ENCODE assay signal across 19 mouse cellular contexts in genomic region chr9:34562437-34563000, GRCm38 (mm10).
DNase-seq lines count a peak whose midpoint lies in the region; ATAC-seq and TF ChIP-seq lines count a peak whose summit lies in the region.
"Had no signal": no experiment of that assay in that cellular context is flagged by ENCODE, and none has a peak within 500 bp of the region (broad histone marks: within the 10 kb centered on the region; RNA-seq: fewer than 3 reads in every experiment).

No protein-coding gene starts in this region.

- no peaks in the 10 kb centered on the region for H3K27me3 ChIP-seq in embryonic facial prominence, embryonic 14.5 days (replicated peaks; ENCODE audit: control insufficient read depth, insufficient read depth, low read length)
- no peaks in the 10 kb centered on the region for H3K27me3 ChIP-seq in embryonic facial prominence, embryonic 10.5 days (replicated peaks; ENCODE audit: low read depth, poor library complexity, severe bottlenecking)
- H3K27me3 ChIP-seq in C2C12 (ENCODE audit: control insufficient read depth, insufficient read depth, insufficient read length), result no peaks in the 10 kb centered on the region
- H3K27me3 ChIP-seq in forebrain, postnatal 0 days (ENCODE audit: insufficient read depth, low read length), result no peaks in the 10 kb centered on the region
- H3K27me3 ChIP-seq: embryonic facial prominence, embryonic 12.5 days had no signal

- H3K36me3 ChIP-seq in embryonic facial prominence, embryonic 14.5 days (ENCODE audit: control insufficient read depth, insufficient read depth, low read length), result no peaks in the 10 kb centered on the region
- no peaks in the 10 kb centered on the region for H3K36me3 ChIP-seq in embryonic facial prominence, embryonic 10.5 days (replicated peaks)
- no peaks in the 10 kb centered on the region for H3K36me3 ChIP-seq in C2C12 (ENCODE audit: control insufficient read depth, insufficient read depth)
- H3K36me3 ChIP-seq in forebrain, postnatal 0 days (ENCODE audit: insufficient read depth), result no peaks in the 10 kb centered on the region
- H3K36me3 ChIP-seq: embryonic facial prominence, embryonic 12.5 days; heart, embryonic 15.5 days had no signal

- no peak overlapping the region for H3K27ac ChIP-seq in embryonic facial prominence, embryonic 14.5 days (replicated peaks; ENCODE audit: low read depth, low read length)
- H3K27ac ChIP-seq in embryonic facial prominence, embryonic 10.5 days (replicated peaks), result no peak overlapping the region
- H3K27ac ChIP-seq in forebrain, postnatal 0 days (ENCODE audit: low read depth, low read length), result no peak overlapping the region
- H3K27ac ChIP-seq in gastrocnemius, adult 2 months, result no peak overlapping the region
- H3K27ac ChIP-seq: embryonic facial prominence, embryonic 12.5 days; heart, adult 2 months; heart, embryonic 15.5 days; kidney, postnatal 0 days had no signal

- no peak overlapping the region for H3K9ac ChIP-seq in embryonic facial prominence, embryonic 14.5 days (ENCODE audit: low read depth, low read length)
- no peak overlapping the region for H3K9ac ChIP-seq in forebrain, postnatal 0 days
- H3K9ac ChIP-seq: embryonic facial prominence, embryonic 12.5 days; heart, embryonic 15.5 days; liver, postnatal 0 days had no signal

- intact Hi-C loops in gastrocnemius, adult 2 months (cut with DNase I), result no loop called here

- 66% methylated on average over 9 of the region's 9 CpGs for WGBS in embryonic facial prominence, embryonic 14.5 days
- WGBS in embryonic facial prominence, embryonic 10.5 days, result 84% methylated on average over 9 of the region's 9 CpGs
- 64% methylated on average over 9 of the region's 9 CpGs for WGBS in forebrain, postnatal 0 days

- peaks cover 11% of the 10 kb centered on the region for H3K4me1 ChIP-seq in embryonic facial prominence, embryonic 14.5 days (ENCODE audit: control insufficient read depth, insufficient read depth, low read length)
- peaks cover 17% of the 10 kb centered on the region for H3K4me1 ChIP-seq in embryonic facial prominence, embryonic 10.5 days
- H3K4me1 ChIP-seq in forebrain, postnatal 0 days (ENCODE audit: insufficient read depth), result peaks cover 14% of the 10 kb centered on the region
- H3K4me1 ChIP-seq: heart, embryonic 15.5 days had no signal

- no peak overlapping the region for H3ac ChIP-seq in C2C12 (ENCODE audit: control insufficient read depth, insufficient read length, low read depth)

- no peak for ATAC-seq in embryonic facial prominence, embryonic 14.5 days (ENCODE audit: low read depth)
- ATAC-seq in forebrain, postnatal 0 days, result no peak
- ATAC-seq: forebrain, embryonic 16.5 days; inflammation-experienced regulatory T-cells, adult 6 months; liver, postnatal 0 days had no signal

- no peaks in the 10 kb centered on the region for H3K79me2 ChIP-seq in C2C12 (ENCODE audit: control insufficient read depth, insufficient read depth)

- no peaks in the 10 kb centered on the region for H3K9me3 ChIP-seq in embryonic facial prominence, embryonic 14.5 days (ENCODE audit: control insufficient read depth, low read length)
- no peaks in the 10 kb centered on the region for H3K9me3 ChIP-seq in embryonic facial prominence, embryonic 10.5 days
- no peaks in the 10 kb centered on the region for H3K9me3 ChIP-seq in forebrain, postnatal 0 days (ENCODE audit: low read length)
- H3K9me3 ChIP-seq: embryonic facial prominence, embryonic 12.5 days; heart, embryonic 15.5 days had no signal

- no peak for TF ChIP-seq CTCF in C2C12 (IDR thresholded peaks at IDR 0.05; ENCODE audit: control insufficient read depth, insufficient read depth, insufficient read length)
- no peak for TF ChIP-seq CTCF in forebrain, postnatal 0 days (IDR thresholded peaks at IDR 0.05; ENCODE audit: low read depth)
- no peak for TF ChIP-seq CTCF in gastrocnemius, adult 2 months (IDR thresholded peaks at IDR 0.05)

- no peak overlapping the region for H3K4me2 ChIP-seq in embryonic facial prominence, embryonic 14.5 days (ENCODE audit: low read depth, low read length)
- no peak overlapping the region for H3K4me2 ChIP-seq in forebrain, postnatal 0 days (ENCODE audit: low read depth)
- H3K4me2 ChIP-seq: embryonic facial prominence, embryonic 12.5 days; heart, embryonic 15.5 days had no signal

- H3K79me3 ChIP-seq in C2C12 (ENCODE audit: low read depth), result no peaks in the 10 kb centered on the region

- H3K4me3 ChIP-seq in embryonic facial prominence, embryonic 14.5 days (ENCODE audit: low read depth, low read length), result no peak overlapping the region
- H3K4me3 ChIP-seq in embryonic facial prominence, embryonic 10.5 days, result no peak overlapping the region
- no peak overlapping the region for H3K4me3 ChIP-seq in C2C12 (ENCODE audit: insufficient read depth, poor library complexity, severe bottlenecking)
- no peak overlapping the region for H3K4me3 ChIP-seq in forebrain, postnatal 0 days (ENCODE audit: low read depth, low read length)
- H3K4me3 ChIP-seq in gastrocnemius, adult 2 months, result no peak overlapping the region
- H3K4me3 ChIP-seq: embryonic facial prominence, embryonic 12.5 days; heart, adult 2 months; heart, embryonic 15.5 days had no signal

- peak; percentile 19 for DNase-seq in embryonic facial prominence, embryonic 14.5 days (ENCODE audit: low spot score)
- DNase-seq in embryonic facial prominence, embryonic 10.5 days (ENCODE audit: low spot score), result no peak
- DNase-seq in cerebellum, adult 18-20 months, result peak; percentile 54 to 68
- peak; percentile 56 to 65 for DNase-seq in cerebellum, postnatal 36 days
- no peak for DNase-seq in adipocyte (ENCODE audit: low spot score)
- DNase-seq in forebrain, postnatal 0 days, result no peak
- DNase-seq in gastrocnemius, adult 2 months, result no peak
- DNase-seq: gastrocnemius, postnatal 14 days; heart, adult 2 months; liver; liver, postnatal 0 days; midbrain, embryonic 14.5 days; thymus, adult 18-20 months had no signal

TF ChIP-seq in C2C12, 6 proteins besides CTCF, POLR2A, EP300 and RAD21:
- TF ChIP-seq MYOD1 (IDR thresholded peaks at IDR 0.05; ENCODE audit: control insufficient read depth, insufficient read length, low read depth) (peak; percentile 59), USF1 (IDR thresholded peaks at IDR 0.05; ENCODE audit: low read depth) (no peak)

Comparison
In these comparisons a context has a peak if more than half of its experiments do, and no peak if none do; other contexts are left out.
1. DNase-seq: peak in embryonic facial prominence, embryonic 14.5 days (single experiment), cerebellum, adult 18-20 months (2 of 2) and cerebellum, postnatal 36 days (2 of 2); none in embryonic facial prominence, embryonic 10.5 days (single experiment), adipocyte (single experiment), forebrain, postnatal 0 days (single experiment) and gastrocnemius, adult 2 months (single experiment).